Mouse (Mus musculus) forebrain, embryonic 16.5 days (tissue): Measurements from ENCODE around the gene Pmpcb. TPM values are rescaled to one million over a fixed set of nuclear protein-coding genes. Genes with fewer than 3 reads are reported as not detected.

ENCODE experiments used
- ATAC-seq: fragments of 200-750 bp; cut with Nextera tagmentation; 2 replicates; pipeline ENCODE4 v1.8.0; 2017; ENCODE audit warnings: mild to moderate bottlenecking, moderate library complexity
- H3K27ac ChIP-seq: fragments of 300-500 bp; sonication (generic); 2 replicates; pipeline ENCODE4 v1.5.1; 2014; ENCODE audit warnings: low read length, control low read depth
- H3K27me3 ChIP-seq: fragments of 300-500 bp; sonication (generic); replicated peaks from 2 replicates; pipeline ENCODE4 v1.6.1; 2014; ENCODE audit warnings: low read length; ENCODE audit not compliant: control insufficient read depth, insufficient read depth
- H3K36me3 ChIP-seq: fragments of 300-500 bp; sonication (generic); 2 replicates; pipeline ENCODE4 v1.6.1; 2014; ENCODE audit not compliant: control insufficient read depth, insufficient read depth
- H3K4me1 ChIP-seq: fragments of 300-500 bp; sonication (generic); replicated peaks from 2 replicates; pipeline ENCODE4 v1.6.1; 2014; ENCODE audit warnings: low read length; ENCODE audit not compliant: control insufficient read depth, insufficient read depth
- H3K4me2 ChIP-seq: fragments of 300-500 bp; sonication (generic); 2 replicates; pipeline ENCODE4 v1.6.1; 2014; ENCODE audit warnings: mild to moderate bottlenecking, low read length, control low read depth
- H3K4me3 ChIP-seq: fragments of 300-500 bp; sonication (generic); replicated peaks from 2 replicates; pipeline ENCODE4 v1.5.1; 2014; ENCODE audit warnings: mild to moderate bottlenecking, low read length, control low read depth
- H3K9ac ChIP-seq: fragments of 300-500 bp; sonication (generic); replicated peaks from 2 replicates; pipeline ENCODE4 v1.6.1; 2014; ENCODE audit warnings: low read depth, low read length, control low read depth
- H3K9me3 ChIP-seq: fragments of 300-500 bp; sonication (generic); 2 replicates; pipeline ENCODE4 v1.6.1; 2016; ENCODE audit warnings: low read length; ENCODE audit not compliant: control insufficient read depth
- WGBS: fragments of 180-500 bp; shearing (Covaris S2); extraction: QIAGEN DNeasy Blood & Tissue Kit; methylation state at CpG from one replicate; pipeline ENCODE4 v1.1.7; 2014; 5-methylcytosine and 5-hydroxymethylcytosine counted together
- polyA plus RNA-seq: library from polyadenylated mRNA; unstranded; fragments of >200 nt; fragmentation: Nextera tagmentation; extraction: Ambion mirVana; gene quantifications from 2 replicates; pipeline ENCODE4 v1.2.1, GENCODE M21; 2015

The Pmpcb gene
- polyA plus RNA-seq, 1 experiment from 2014 or later: 86.4 TPM

GRCm38 (mm10) chr5:21785776-21786175 is 48.8 kb downstream of the Pmpcb start:
- Histone ChIP-seq H3K27me3 (no peaks in the 10 kb centered on the region), H3K4me2 (no peak overlapping the region; the same call in 1 of the 2 replicates), H3K9ac (no peak overlapping the region), H3K27ac (no peak overlapping the region), H3K9me3 (no peaks in the 10 kb centered on the region), H3K36me3 (peaks cover 13% of the 10 kb centered on the region), H3K4me1 (peaks cover 32% of the 10 kb centered on the region), H3K4me3 (no peak overlapping the region)
- no peak for ATAC-seq
- WGBS: 81% methylated on average over 7 of the region's 7 CpGs

- Histone ChIP-seq H3K9ac (peak overlapping the region; percentile 79), H3K27ac (peak overlapping the region; percentile 81), H3K4me1 (peaks cover 32% of the 10 kb centered on the region), H3K27me3 (no peaks in the 10 kb centered on the region), H3K4me2 (peak overlapping the region; percentile 65), H3K9me3 (no peaks in the 10 kb centered on the region), H3K4me3 (peak overlapping the region; percentile 63), H3K36me3 (peaks cover 6% of the 10 kb centered on the region)
- WGBS: 2% methylated on average over 51 of the region's 51 CpGs
- peak; percentile 85 for ATAC-seq
These were observed 49.6 kb downstream of the Pmpcb start for GRCm38 (mm10) chr5:21786258-21787185.

GRCm38 (mm10) chr5:21787186-21788105 is 50.5 kb downstream of the Pmpcb start:
- no peak for ATAC-seq
- Histone ChIP-seq H3K4me1 (peaks cover 32% of the 10 kb centered on the region), H3K4me2 (peak overlapping the region; percentile 65), H3K9me3 (no peaks in the 10 kb centered on the region), H3K27me3 (no peaks in the 10 kb centered on the region), H3K36me3 (no peaks in the 10 kb centered on the region), H3K9ac (peak overlapping the region; percentile 79), H3K4me3 (peak overlapping the region; percentile 63), H3K27ac (no peak overlapping the region; the same call in 1 of the 2 replicates)
- WGBS: 40% methylated on average over 11 of the region's 11 CpGs

DNA sequence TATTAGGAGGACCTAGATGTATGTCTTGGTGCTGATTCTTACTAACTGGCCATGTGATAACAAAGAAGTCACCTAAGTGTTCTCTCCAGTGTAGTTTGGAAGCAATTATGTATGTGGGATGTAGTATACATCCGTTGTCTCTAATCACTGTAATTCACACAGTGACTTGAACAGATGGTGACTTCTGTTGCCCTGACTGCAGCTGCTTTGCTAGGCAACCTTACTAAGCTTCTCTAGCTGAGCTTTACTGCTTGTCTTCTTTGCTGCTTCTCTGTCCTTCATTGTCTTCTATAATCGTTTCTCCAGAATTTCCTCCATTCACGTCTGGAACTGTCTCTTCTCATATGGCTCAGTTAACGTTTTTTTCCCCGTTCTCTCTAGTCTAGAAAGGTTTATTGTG is 52.1 kb downstream of the Pmpcb start:
- H3K4me2 ChIP-seq: no peak overlapping the region
- H3K27me3 ChIP-seq: no peaks in the 10 kb centered on the region
- no peak overlapping the region for H3K9ac ChIP-seq
- no peak overlapping the region for H3K4me3 ChIP-seq
- ATAC-seq: no peak
- H3K4me1 ChIP-seq: peaks cover 30% of the 10 kb centered on the region
- H3K9me3 ChIP-seq: no peaks in the 10 kb centered on the region
- H3K27ac ChIP-seq: no peak overlapping the region
- H3K36me3 ChIP-seq: no peaks in the 10 kb centered on the region
- 63% methylated on average over 5 of the region's 5 CpGs for WGBS

DNA sequence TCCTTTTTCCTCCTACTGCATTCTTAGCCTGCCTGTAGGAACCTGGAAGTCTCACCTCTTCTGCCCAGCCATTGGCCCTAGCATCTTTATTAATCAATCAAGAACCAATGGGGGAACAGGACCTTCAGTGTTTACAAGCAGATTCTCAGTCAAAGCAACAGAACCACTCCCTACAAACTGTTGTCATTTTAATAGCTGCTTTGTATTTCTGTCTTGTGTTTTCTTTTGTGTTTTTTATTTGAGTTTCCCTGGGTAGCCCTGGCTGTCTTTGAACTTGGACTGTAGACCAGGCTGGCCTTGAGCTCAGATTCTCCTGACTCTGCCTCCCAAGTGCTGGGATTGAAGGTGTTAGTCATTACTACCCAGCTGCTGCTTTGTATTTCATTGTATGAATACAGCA is 55.2 kb downstream of the Pmpcb start:
- Histone ChIP-seq H3K4me3 (no peak overlapping the region), H3K9ac (no peak overlapping the region), H3K4me1 (peaks cover 23% of the 10 kb centered on the region), H3K9me3 (no peaks in the 10 kb centered on the region), H3K27me3 (no peaks in the 10 kb centered on the region), H3K4me2 (no peak overlapping the region), H3K27ac (no peak overlapping the region), H3K36me3 (peaks cover 11% of the 10 kb centered on the region)
- no peak for ATAC-seq

DNA sequence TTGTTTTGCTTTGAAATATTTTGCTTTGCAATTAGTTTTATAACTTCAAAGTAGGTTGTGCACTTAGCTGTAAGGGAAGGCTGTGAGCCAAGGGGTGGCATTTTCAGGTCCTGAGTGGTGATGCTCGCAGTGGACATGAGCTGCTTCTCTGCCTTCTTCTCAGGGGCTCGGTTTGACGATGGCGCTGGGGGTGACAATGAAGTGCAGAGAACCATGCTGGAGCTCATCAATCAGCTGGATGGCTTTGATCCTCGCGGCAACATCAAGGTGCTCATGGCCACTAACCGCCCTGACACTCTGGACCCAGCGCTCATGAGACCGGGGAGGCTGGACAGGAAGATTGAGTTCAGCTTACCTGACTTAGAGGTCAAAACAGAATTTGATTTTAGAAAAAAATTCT is 66.0 kb downstream of the Pmpcb start:
- no peak for ATAC-seq
- H3K4me1 ChIP-seq: no peaks in the 10 kb centered on the region
- WGBS: 94% methylated on average over 9 of the region's 9 CpGs

GRCm38 (mm10) chr5:21803691-21804188 is 66.8 kb downstream of the Pmpcb start:
- ATAC-seq: no peak
- Histone ChIP-seq H3K4me1 (no peaks in the 10 kb centered on the region), H3K9ac (no peak overlapping the region), H3K4me3 (no peak overlapping the region), H3K36me3 (peaks cover 33% of the 10 kb centered on the region), H3K9me3 (no peaks in the 10 kb centered on the region), H3K27ac (no peak overlapping the region), H3K27me3 (no peaks in the 10 kb centered on the region), H3K4me2 (no peak overlapping the region)
- 79% methylated on average over 12 of the region's 12 CpGs for WGBS

More for the DNA sequence above, 66.0 kb downstream of the Pmpcb start:
- H3K36me3 ChIP-seq: peaks cover 33% of the 10 kb centered on the region
- H3K27ac ChIP-seq: no peak overlapping the region
- no peak overlapping the region for H3K4me2 ChIP-seq
- H3K27me3 ChIP-seq: no peaks in the 10 kb centered on the region
- H3K9me3 ChIP-seq: no peaks in the 10 kb centered on the region
- H3K4me3 ChIP-seq: no peak overlapping the region
- H3K9ac ChIP-seq: no peak overlapping the region

DNA sequence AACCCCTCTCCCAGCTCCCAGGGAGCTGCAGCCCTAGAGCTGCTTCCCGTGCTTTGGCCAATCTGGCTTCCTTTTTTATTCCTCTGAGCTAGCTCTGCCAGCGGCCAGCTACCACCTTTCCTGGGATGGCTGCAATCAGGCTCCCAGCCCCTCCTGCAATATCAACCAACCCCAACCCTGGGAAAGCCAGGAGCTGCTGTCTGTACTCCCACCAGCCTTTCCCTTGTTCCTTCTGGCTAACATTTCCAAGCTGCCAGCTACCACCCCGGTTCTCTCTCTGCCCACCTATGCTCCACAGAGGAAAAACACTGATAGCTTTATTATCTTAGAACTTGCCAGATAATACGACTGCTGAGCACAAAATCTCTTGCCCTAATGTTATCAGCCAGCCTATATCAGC is 67.9 kb downstream of the Pmpcb start:
- 87% methylated on average over 4 of the region's 4 CpGs for WGBS
- H3K27ac ChIP-seq: no peak overlapping the region

More for the DNA sequence above, 67.9 kb downstream of the Pmpcb start:
- ATAC-seq: no peak
- Histone ChIP-seq H3K4me2 (no peak overlapping the region), H3K9me3 (no peaks in the 10 kb centered on the region), H3K9ac (no peak overlapping the region), H3K27me3 (no peaks in the 10 kb centered on the region), H3K4me3 (no peak overlapping the region), H3K36me3 (peaks cover 28% of the 10 kb centered on the region), H3K4me1 (no peaks in the 10 kb centered on the region)
